Mouse (Mus musculus): Measurements from ENCODE around the gene Lgals9. TPM values are rescaled to one million over a fixed set of nuclear protein-coding genes. Genes with fewer than 3 reads are reported as not detected.
"Not testable (repeated sequence)": the region's sequence is repeated elsewhere in the genome, so short reads cannot be mapped to it uniquely, and the experiment has no call there.

Lgals9 gene
- total RNA-seq, 1 experiment from 2014 or later, result 79.2 TPM

DNA sequence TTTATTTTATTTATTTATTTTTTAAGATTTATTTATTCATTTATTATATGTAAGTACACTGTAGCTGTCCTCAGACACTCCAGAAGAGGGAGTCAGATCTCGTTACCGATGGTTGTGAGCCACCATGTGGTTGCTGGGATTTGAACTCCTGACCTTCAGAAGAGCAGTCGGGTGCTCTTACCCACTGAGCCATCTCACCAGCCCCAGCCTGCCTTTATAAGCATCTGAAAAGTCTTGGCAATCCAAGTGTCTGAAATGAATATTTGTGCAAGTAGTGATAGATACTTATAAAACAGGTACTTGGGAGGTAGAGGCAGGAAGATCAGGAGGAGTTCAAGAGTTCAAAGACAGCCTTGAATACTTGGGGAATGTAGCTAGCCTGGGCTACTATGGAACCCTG lies 22.6 kb upstream of the Lgals9 start:
- not testable (repeated sequence) for DNase-seq

DNA sequence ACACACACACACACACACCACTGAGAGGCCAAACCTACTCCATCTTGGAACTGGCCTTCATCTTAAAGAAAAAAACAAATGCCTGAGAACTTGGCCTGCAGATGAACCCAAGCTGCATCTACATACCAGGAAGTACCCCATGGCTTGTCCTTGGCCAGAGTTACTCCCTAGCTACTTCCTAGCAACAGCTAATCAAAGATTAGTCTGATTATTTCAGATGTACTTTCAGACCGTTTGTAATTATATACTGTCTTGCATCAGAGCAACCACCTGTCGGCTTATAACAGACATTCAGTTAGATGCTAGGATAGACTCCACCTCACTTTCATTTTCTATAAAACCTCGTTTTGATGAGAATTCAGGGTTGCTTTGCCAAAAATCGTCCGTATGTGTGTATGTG lies 21.7 kb upstream of the Lgals9 start:
- no peak for DNase-seq

- DNase-seq, result no peak
Measured at GRCm38 (mm10) chr11:79005578-79006394, 21.0 kb upstream of the Lgals9 start.

DNA sequence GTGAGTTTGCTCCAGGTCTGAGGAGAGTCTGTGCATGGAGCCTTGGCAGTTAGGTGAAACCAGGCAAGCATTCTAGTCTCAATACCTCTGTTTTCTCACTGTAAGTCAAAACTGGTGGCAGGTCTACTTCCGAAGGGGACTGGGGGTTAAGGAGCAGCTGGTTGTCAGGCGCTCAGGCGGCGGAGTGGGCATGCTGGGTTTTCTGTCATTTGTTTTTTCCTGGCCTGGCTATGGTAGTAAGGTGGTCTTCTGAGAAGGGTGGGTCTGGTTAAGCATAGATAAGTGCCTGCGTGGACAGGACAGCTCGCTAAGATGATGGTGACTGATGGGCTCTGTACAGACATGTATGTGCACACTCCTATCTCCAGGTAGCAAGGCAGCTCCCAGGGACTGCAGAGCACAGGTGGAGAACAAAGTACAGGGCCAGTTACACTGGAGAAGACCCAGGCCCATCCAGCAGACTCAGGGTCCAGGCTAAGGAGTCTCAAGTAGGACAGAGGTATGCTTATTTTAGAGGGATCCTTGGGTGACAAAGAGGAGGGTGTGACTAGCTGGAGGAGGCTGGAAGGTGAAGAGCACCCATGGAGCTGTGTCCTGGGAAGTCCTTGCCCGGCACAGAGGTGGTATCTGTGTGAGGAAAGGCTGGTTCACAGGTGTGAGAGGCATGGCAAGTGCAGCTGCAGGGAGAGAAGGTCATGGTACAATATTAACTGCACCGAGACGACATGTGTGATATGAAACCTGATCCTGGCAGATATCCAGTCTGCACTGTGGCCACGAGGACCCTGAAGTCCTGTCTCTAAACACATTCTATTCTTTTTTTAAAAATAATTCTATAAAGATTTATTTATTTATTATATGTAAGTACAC lies 19.3 kb upstream of the Lgals9 start:
- DNase-seq, result no peak

DNA sequence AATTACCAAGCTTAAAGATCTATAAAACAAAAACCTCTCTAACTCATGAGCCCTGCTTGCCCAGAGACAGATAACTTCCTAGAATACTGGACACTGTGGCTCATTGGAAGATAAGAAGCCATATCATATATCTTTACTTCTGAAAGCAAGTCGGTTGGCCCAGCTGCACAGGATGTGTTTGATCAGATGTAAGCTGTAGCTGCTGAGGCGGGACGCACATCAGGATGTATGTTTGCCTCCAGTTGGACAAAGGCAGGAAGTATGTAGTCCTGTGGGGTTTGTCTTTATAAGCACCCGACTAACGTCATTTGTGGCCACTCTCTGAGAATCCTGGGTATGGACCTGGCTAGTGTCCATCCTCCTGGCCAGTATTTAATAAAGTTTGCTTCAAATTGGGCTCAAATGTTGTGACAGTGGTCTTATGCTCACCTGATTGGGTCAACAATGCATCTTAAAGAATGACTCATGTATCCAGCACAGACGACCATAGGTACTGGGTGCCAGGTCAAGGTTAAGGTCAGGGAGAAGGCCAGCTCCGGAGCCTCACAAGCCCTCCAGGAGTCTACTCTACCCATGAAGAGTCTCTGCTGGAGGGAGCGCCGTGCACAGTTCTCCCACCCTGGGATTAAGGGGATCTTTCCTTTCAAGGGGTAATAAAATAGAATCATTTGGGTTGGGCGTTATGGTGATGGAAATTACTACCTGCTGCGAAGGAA lies 18.5 kb upstream of the Lgals9 start:
- no peak for DNase-seq

DNA sequence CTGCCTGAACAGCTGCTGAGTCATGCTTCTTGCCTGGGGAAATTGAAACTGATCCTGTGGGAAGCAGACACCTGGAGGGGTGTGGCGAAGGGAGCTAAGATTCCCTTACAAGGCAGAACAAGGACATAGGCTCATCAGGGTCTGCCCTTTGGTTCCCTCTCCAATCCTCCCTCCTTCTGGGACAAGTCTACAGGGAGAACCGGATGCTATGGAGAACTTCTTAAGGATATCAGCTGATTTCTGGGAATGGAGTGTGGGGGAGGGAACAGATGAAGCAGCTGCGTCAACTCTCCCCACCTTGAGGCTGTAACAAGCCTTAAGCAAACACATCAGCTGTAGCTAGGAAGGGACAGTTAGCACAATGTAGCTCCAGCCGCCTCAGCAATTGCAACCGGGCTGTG lies 17.8 kb upstream of the Lgals9 start:
- DNase-seq, result no peak

DNA sequence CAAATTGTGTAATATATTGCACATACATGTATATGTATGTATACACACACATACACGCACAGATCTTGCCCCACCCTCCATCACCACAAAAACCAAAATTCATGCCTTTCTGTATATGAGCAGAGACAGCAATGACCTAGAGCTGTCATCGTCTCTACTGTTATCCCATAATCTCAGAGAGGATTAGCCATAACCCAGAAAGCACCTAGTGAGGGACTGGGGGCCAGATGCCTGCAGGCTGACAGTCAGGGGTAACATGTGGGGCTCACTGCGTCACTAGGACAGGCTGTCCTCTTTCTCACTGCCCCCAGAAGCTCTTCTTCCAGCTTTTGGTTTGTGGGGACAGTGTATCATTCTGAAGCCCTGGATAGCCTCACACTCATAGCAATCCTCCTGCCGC lies 17.1 kb upstream of the Lgals9 start:
- DNase-seq, result no peak

DNA sequence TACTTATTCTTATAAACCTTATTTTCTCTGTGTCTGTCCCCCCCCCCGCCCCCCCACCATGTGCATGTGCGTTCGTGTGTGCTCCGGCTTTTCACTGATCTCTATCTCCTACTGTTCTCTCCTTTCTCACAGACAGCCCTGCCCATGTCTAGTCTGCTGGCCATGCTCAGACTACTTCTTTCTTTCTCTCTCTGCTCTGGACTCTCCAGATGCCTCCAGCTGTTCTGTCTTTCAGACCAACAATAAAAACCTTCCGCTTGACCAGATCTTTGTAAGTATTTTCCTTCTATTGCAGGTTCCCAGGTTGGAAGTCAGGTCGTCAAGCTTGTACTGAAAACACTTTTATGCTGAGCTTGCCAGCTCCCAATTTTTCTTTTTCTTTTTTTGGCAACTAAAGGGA lies 14.4 kb upstream of the Lgals9 start:
- DNase-seq, result no peak

- DNase-seq, result not testable (repeated sequence)
Measured at GRCm38 (mm10) chr11:78990875-78991543, 6.3 kb upstream of the Lgals9 start.

- no peak for DNase-seq
Measured at GRCm38 (mm10) chr11:78990096-78990495, 5.3 kb upstream of the Lgals9 start.

GRCm38 (mm10) chr11:78989206-78989605 lies 4.5 kb upstream of the Lgals9 start:
- not testable (repeated sequence) for DNase-seq

DNA sequence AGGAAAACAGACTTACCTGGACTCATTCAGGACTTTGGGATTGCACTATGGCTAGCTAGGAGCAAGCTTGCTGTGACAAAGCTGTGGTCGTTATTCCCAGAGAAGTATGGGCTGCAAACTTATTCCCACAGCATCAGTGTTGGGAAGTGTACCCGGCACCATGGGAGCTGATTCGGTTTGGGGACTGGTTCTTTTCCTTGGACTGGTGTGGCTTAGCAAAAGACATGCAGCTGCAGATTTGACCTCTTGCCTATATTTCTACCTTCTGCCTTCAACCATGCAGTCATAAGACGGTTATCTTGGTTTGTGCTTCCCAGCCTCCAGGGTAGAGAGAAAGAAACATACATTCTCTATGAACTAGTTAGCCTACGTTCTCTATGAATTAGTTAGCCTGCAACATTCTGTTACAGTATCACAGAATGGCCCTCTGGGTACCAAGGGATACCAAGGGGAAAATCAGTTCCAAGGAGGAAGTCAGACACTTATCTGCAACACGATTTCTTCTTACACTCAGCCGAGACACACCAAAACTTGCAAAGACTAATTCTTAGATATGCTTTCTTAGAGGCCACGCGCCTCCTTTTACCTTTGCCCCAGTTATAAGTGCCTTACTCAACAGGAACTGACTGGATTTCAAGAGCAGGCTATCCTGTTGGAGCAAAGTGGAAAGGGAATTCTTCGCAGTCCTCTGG lies 1.7 kb upstream of the Lgals9 start:
- DNase-seq, result no peak

DNA sequence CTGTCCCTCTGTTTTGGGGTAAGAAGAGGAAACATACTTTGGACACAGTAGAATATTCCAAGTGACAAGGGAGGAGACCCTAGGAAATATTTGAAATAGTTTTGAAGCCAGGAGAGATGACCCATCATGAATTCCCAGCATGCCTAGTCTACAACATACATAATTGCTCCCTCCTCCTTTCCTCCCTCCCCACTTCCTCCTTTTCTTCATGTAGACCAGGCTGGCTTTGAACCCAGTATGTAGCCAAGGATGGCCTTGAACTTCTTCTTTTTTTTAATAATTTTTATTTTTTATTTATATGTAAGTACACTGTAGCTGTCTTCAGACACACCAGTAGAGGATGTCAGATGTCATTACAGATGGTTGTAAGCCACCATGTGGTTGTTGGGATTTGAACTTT lies 759 bp upstream of the Lgals9 start:
- no peak for DNase-seq

- DNase-seq, result no peak
Measured at GRCm38 (mm10) chr11:78983539-78983938, 1.2 kb downstream of the Lgals9 start.

GRCm38 (mm10) chr11:78982513-78983291 lies 2.0 kb downstream of the Lgals9 start:
- DNase-seq, result no peak

DNA sequence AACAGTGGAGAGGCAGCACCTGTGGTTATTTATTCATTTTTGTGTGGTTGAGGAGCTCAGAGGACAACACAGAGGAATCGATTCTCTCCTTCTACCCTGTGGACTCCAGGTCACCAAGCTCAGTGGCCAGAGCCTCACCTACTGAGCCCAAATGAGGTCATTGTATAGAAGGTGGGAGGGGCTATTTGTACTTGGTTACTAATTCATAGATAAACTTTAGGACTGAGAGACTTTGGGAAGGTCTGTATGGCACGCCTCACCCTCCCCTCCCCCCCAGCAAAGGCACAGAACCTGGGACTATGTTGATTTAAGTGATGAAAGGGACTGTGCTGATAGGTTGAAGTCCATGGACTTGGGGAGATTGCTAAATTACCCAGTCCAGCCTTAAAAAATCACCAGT lies 2.7 kb downstream of the Lgals9 start:
- DNase-seq, result no peak

DNA sequence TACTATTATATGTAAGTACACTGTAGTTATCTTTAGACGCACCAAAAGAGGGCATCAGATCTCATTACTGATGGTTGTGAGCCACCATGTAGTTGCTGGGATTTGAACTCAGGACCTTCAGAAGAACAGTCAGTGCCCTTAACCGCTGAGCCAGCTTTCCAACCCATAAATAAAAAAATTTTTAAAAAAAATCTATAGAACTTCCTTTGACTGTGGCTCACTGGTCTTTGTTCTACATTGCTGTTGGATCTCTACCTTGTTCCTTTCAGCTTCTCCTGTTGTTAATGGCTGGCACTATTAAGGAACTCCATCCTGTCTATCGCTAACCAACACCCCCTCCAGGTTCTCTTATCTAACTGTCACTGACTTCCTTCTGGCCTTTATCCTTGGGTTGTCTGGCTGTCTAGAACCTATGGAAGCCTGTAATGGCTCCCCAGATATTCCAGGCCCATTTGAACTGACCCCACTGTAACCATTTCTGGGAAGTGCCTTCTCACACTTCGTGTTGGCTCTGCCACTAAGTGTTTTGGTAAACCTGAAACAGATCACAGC lies 4.6 kb downstream of the Lgals9 start:
- DNase-seq, result no peak

- DNase-seq, result no peak
Measured at GRCm38 (mm10) chr11:78978176-78979019, 6.3 kb downstream of the Lgals9 start.

DNA sequence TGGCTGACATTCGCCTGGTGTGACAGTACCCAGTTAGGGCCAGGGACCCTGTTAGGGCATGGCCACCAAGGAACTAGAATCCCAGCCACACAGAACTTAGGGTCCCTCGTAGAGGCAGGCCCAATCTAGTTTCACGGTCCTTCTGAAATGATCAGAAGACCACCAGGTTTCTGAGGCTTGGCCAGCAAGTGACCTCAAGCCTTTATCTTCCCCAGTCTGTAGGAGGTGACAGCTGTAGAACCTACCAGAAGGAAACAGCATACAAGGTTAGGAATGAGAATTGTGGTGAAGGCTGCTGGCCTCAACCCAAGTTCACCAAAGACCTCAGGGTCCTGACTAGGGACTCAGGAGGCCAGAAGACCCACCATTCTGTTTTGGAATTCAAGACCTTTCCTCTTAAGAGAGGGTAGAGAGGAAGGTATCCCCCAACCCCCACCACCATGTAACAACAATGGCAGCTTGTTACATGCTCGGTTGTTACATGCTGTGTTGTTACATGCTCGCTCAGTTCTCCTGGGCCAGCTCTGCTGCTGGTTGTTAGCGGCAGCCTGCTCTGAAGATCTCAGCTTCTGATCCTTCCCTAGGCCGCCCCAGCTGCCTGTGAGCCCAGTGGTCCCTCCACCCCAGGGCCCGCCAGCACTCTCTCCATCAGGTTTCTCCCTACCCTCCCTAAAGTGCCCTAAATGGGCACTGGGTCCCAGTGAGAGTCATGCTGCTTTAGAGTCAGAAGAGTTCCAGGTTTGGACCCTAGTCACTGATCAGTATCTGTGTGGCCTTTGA lies 7.8 kb downstream of the Lgals9 start:
- DNase-seq, result no peak

Data from adrenal gland, postnatal 14 days (tissue).